Mouse (Mus musculus): ENCODE measurements around the gene Pnpla3.

DNA sequence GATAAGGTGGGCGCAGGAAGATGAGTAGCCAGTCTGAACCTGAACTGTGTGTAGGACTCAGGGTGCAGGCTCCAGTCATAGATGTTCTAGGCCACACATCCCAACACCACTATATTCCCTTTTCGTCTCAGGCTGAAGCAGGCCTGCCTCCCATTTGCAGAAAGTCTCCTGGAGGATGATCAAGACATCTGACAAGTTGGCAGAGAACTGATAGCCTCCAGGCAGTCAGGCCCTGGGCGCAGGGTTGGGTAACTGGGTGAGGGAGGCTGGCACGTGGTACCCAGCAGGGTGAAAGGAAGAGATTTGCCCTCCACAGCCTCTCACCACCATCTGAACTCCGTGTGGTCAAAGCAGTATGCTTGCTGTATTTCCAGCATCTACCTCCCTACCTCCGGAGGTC is 5.8 kb upstream of the Pnpla3 start:
- TF ChIP-seq POLR2A (IDR thresholded peaks at IDR 0.05; ENCODE audit: insufficient read length, low read depth) (no peak), E2F4 (IDR thresholded peaks at IDR 0.05; ENCODE audit: insufficient read depth) (no peak), POLR2AphosphoS2 (IDR thresholded peaks at IDR 0.05; ENCODE audit: insufficient read length, low read depth) (no peak), MAX (IDR thresholded peaks at IDR 0.05; ENCODE audit: low read depth) (no peak), CEBPB (IDR thresholded peaks at IDR 0.05; ENCODE audit: insufficient read depth, poor library complexity, severe bottlenecking) (no peak), MYOD1 (IDR thresholded peaks at IDR 0.05; ENCODE audit: control insufficient read depth in 1 of 3, insufficient read length in 2 of 3, low read depth in 2 of 3) (no peak), REST (IDR thresholded peaks at IDR 0.05; ENCODE audit: insufficient read depth, insufficient read length) (no peak), TCF12 (IDR thresholded peaks at IDR 0.05; ENCODE audit: insufficient read depth, poor library complexity, severe bottlenecking) (no peak), USF1 (IDR thresholded peaks at IDR 0.05; ENCODE audit: low read depth) (no peak)
